Mouse (Mus musculus): ENCODE data around the gene Nlrp4c. TPM values are rescaled to one million over a fixed set of nuclear protein-coding genes. Genes with fewer than 3 reads are reported as not detected.

Gene Nlrp4c
- polyA plus RNA-seq, 1 experiment from 2014 or later, result not detected

DNA sequence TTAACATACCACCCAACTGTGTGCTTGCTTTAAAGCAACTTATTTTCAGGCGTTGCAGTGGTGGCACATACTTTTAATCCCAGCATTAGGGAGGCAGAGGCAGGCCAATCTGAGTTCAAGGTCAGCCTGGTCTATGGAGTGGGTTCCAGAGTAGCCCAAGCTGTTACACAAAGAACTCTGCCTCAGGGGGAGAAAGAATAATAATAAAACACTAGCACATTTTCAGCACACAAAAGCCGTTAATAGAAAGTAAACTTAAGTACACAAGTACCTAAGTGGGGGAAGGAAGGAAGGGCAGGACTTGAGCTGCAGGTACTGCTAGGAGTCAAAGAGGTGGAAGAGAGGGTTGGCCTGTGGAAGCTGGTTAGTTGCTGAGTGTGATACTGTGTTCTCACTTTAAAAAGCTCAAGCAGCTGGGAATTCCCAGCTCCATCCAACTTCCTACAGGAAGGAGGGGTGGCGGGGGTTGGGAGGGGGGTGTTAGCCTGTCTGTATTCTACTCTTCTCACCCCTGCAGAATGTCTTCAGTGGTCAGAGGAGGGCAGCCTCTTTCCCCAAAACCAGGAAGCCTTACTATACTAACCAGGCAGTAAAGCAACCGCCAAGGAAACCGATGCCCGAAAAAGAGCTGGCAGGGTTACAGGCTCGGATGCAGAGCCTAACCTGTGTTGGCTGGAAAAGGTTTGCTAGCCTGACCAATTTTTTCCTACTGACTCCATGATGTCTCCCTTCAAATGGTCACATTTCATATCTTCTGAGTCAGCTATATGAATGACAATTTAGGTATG is 101.4 kb downstream of the Nlrp4c start:
- Histone ChIP-seq H3K27me3 (replicated peaks; ENCODE audit: control insufficient read depth, insufficient read depth, low read length) (no peaks in the 10 kb centered on the region), H3K9me3 (ENCODE audit: control insufficient read depth) (no peaks in the 10 kb centered on the region), H3K4me3 (ENCODE audit: low read depth, low read length) (no peak overlapping the region), H3K4me2 (replicated peaks; ENCODE audit: low read depth) (no peak overlapping the region), H3K9ac (ENCODE audit: low read depth, low read length) (no peak overlapping the region), H3K36me3 (ENCODE audit: control insufficient read depth, insufficient read depth) (peaks cover 8% of the 10 kb centered on the region), H3K4me1 (replicated peaks; ENCODE audit: control insufficient read depth, insufficient read depth, low read length) (no peaks in the 10 kb centered on the region), H3K27ac (ENCODE audit: low read depth, low read length) (no peak overlapping the region)
- no peak for ATAC-seq
- TF ChIP-seq CTCF (IDR thresholded peaks at IDR 0.05; ENCODE audit: low read depth), result no peak
- 69% methylated on average over 7 of the region's 7 CpGs for WGBS

DNA sequence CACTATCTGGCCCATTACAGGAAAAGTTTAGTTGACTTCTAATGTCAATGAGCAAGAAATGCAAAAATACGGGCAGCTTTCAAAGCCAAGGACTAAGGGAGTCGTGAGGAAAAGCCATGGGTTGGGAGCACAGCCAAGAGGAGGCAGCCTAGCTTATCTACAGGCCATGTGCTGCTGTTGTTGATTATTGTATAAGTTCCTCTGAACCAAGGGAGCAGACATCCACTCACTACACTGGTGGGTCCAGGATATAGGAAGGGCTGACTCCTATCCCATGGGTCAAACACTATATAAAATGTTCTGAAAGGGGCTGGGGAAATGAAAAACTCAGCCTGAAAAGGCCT is 102.0 kb downstream of the Nlrp4c start:
- Histone ChIP-seq H3K9me3 (ENCODE audit: control insufficient read depth) (no peaks in the 10 kb centered on the region), H3K9ac (ENCODE audit: low read depth, low read length) (no peak overlapping the region), H3K4me1 (replicated peaks; ENCODE audit: control insufficient read depth, insufficient read depth, low read length) (no peaks in the 10 kb centered on the region), H3K4me3 (ENCODE audit: low read depth, low read length) (no peak overlapping the region), H3K27me3 (replicated peaks; ENCODE audit: control insufficient read depth, insufficient read depth, low read length) (no peaks in the 10 kb centered on the region), H3K36me3 (ENCODE audit: control insufficient read depth, insufficient read depth) (peaks cover 2% of the 10 kb centered on the region; the same call in 1 of the 2 replicates), H3K27ac (ENCODE audit: low read depth, low read length) (no peak overlapping the region), H3K4me2 (replicated peaks; ENCODE audit: low read depth) (no peak overlapping the region)
- no peak for TF ChIP-seq CTCF (IDR thresholded peaks at IDR 0.05; ENCODE audit: low read depth)
- no peak for ATAC-seq
- WGBS, result 29% methylated on average over 2 of the region's 2 CpGs

DNA sequence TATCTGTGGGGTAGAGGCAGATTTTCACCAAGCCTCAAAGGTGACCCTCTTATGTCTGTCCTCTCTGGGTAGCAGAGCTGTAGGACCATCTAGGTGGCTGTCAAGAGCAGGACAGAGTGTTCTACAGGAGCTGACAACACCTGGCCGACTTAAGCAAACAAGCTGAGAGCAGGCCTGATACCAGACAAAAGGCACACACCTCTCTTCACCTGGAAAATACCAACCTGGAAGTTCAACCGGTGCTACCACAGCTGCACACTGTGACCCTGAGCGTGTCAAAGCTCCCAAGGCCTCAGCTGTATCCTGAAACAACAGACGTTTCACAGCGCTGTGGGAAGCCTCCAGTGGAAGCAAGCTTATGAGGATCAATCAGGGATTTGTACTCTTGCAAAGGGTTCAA is 102.7 kb downstream of the Nlrp4c start:
- Histone ChIP-seq H3K9me3 (ENCODE audit: control insufficient read depth) (no peaks in the 10 kb centered on the region), H3K9ac (ENCODE audit: low read depth, low read length) (no peak overlapping the region), H3K27me3 (replicated peaks; ENCODE audit: control insufficient read depth, insufficient read depth, low read length) (no peaks in the 10 kb centered on the region), H3K4me1 (replicated peaks; ENCODE audit: control insufficient read depth, insufficient read depth, low read length) (no peaks in the 10 kb centered on the region), H3K4me3 (ENCODE audit: low read depth, low read length) (no peak overlapping the region), H3K27ac (ENCODE audit: low read depth, low read length) (no peak overlapping the region), H3K4me2 (replicated peaks; ENCODE audit: low read depth) (no peak overlapping the region), H3K36me3 (ENCODE audit: control insufficient read depth, insufficient read depth) (no peaks in the 10 kb centered on the region)
- WGBS, result 50% methylated on average over 5 of the region's 5 CpGs
- TF ChIP-seq CTCF (IDR thresholded peaks at IDR 0.05; ENCODE audit: low read depth), result no peak
- peak; percentile 10; the same call in 1 of the 2 replicates for ATAC-seq

GRCm38 (mm10) chr7:6151266-6151665 is 106.3 kb downstream of the Nlrp4c start:
- Histone ChIP-seq H3K9ac (ENCODE audit: low read depth, low read length) (no peak overlapping the region), H3K4me3 (ENCODE audit: low read depth, low read length) (no peak overlapping the region), H3K9me3 (ENCODE audit: control insufficient read depth) (no peaks in the 10 kb centered on the region), H3K27ac (ENCODE audit: low read depth, low read length) (no peak overlapping the region), H3K4me1 (replicated peaks; ENCODE audit: control insufficient read depth, insufficient read depth, low read length) (0 out of 2 replicates have a peak, but pooled peaks cover 6% of the 10 kb centered on the region), H3K27me3 (replicated peaks; ENCODE audit: control insufficient read depth, insufficient read depth, low read length) (no peaks in the 10 kb centered on the region), H3K36me3 (ENCODE audit: control insufficient read depth, insufficient read depth) (no peaks in the 10 kb centered on the region), H3K4me2 (replicated peaks; ENCODE audit: low read depth) (no peak overlapping the region)
- TF ChIP-seq CTCF (IDR thresholded peaks at IDR 0.05; ENCODE audit: low read depth), result no peak
- 72% methylated on average over 1 of the region's 1 CpGs for WGBS
- no peak for ATAC-seq

- no peak overlapping the region for H3K9ac ChIP-seq (ENCODE audit: low read depth, low read length)
- ATAC-seq, result no peak
- 67% methylated on average over 3 of the region's 3 CpGs for WGBS
- no peaks in the 10 kb centered on the region for H3K36me3 ChIP-seq (ENCODE audit: control insufficient read depth, insufficient read depth)
- H3K4me3 ChIP-seq (ENCODE audit: low read depth, low read length), result no peak overlapping the region
- no peaks in the 10 kb centered on the region for H3K27me3 ChIP-seq (replicated peaks; ENCODE audit: control insufficient read depth, insufficient read depth, low read length)
- H3K4me1 ChIP-seq (replicated peaks; ENCODE audit: control insufficient read depth, insufficient read depth, low read length), result peaks cover 13% of the 10 kb centered on the region; the same call in 1 of the 2 replicates
- TF ChIP-seq CTCF (IDR thresholded peaks at IDR 0.05; ENCODE audit: low read depth), result no peak
- no peak overlapping the region for H3K27ac ChIP-seq (ENCODE audit: low read depth, low read length)
- no peaks in the 10 kb centered on the region for H3K9me3 ChIP-seq (ENCODE audit: control insufficient read depth)
- no peak overlapping the region for H3K4me2 ChIP-seq (replicated peaks; ENCODE audit: low read depth)
Measured at GRCm38 (mm10) chr7:6152036-6152435, 107.1 kb downstream of the Nlrp4c start.

DNA sequence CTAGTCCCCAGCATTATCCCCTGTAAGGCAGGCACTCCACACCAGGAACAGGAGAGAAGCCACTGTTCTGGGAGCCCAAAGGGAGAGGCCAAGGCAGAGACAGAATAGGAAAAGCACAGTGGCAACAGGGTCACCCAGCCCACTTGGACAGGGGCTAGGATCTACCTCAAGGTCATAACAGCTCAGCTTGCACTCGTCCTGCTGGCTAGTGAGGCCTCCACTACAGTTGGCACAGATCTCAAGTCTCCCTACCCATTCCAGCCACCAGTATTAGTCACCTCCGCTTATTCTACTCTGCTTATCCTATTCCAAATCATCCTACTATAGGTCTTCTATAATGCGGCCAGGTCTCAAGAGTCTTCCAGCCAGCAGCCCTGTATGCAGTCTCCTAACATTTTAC is 108.2 kb downstream of the Nlrp4c start:
- H3K27me3 ChIP-seq (replicated peaks; ENCODE audit: control insufficient read depth, insufficient read depth, low read length), result no peaks in the 10 kb centered on the region
- no peaks in the 10 kb centered on the region for H3K36me3 ChIP-seq (ENCODE audit: control insufficient read depth, insufficient read depth)
- no peak for TF ChIP-seq CTCF (IDR thresholded peaks at IDR 0.05; ENCODE audit: low read depth)
- no peak overlapping the region for H3K4me3 ChIP-seq (ENCODE audit: low read depth, low read length)
- no peak for ATAC-seq
- 71% methylated on average over 3 of the region's 3 CpGs for WGBS
- H3K27ac ChIP-seq (ENCODE audit: low read depth, low read length), result no peak overlapping the region
- H3K9me3 ChIP-seq (ENCODE audit: control insufficient read depth), result no peaks in the 10 kb centered on the region
- no peak overlapping the region for H3K4me2 ChIP-seq (replicated peaks; ENCODE audit: low read depth)
- H3K4me1 ChIP-seq (replicated peaks; ENCODE audit: control insufficient read depth, insufficient read depth, low read length), result peaks cover 13% of the 10 kb centered on the region; the same call in 1 of the 2 replicates
- H3K9ac ChIP-seq (ENCODE audit: low read depth, low read length), result no peak overlapping the region
